Mouse (Mus musculus): ENCODE data around the gene Prdm16.

- no peak for TF ChIP-seq CTCF (conservative IDR thresholded peaks at IDR 0.05; ENCODE audit: low read length)
- TF ChIP-seq POU5F1 (IDR thresholded peaks at IDR 0.05; ENCODE audit: borderline replicate concordance, low read length) = no peak
Observed at GRCm38 (mm10) chr4:154369089-154369488, 267.6 kb downstream of the Prdm16 start.

Measured in E14TG2a.4 (cell line).